Mouse (Mus musculus): Measurements from ENCODE around the gene Gm28048. TPM values are rescaled to one million over a fixed set of nuclear protein-coding genes. Genes with fewer than 3 reads are reported as not detected.

The Gm28048 gene
- total and polyA plus RNA-seq, 2 experiments, result 13.0 TPM; not detected in 1

- WGBS, result 84% methylated on average over 24 of the region's 24 CpGs
- no peak overlapping the region for H3K27ac ChIP-seq (replicated peaks; ENCODE audit: insufficient read depth, low read depth, low read length)
- TF ChIP-seq POLR2A (IDR thresholded peaks at IDR 0.05; ENCODE audit: extremely low read depth, insufficient read depth, low read length) (no peak), CTCF (IDR thresholded peaks at IDR 0.05; ENCODE audit: low read depth, low read length) (no peak)
- DNase-seq (ENCODE audit: extremely low read depth, low read depth, low spot score), result no peak
- H3K4me3 ChIP-seq (ENCODE audit: insufficient read depth, low read depth, low read length), result no peak overlapping the region; the same call in 1 of the 2 replicates
- H3K79me2 ChIP-seq (ENCODE audit: control insufficient read depth, insufficient read depth, low read length), result no peaks in the 10 kb centered on the region
- H3K36me3 ChIP-seq (ENCODE audit: control insufficient read depth, insufficient read depth, low read length), result peaks cover 2% of the 10 kb centered on the region; the same call in 1 of the 2 replicates
- H3K27me3 ChIP-seq (ENCODE audit: control insufficient read depth, insufficient read depth, low read length), result no peaks in the 10 kb centered on the region
- no peaks in the 10 kb centered on the region for H3K4me1 ChIP-seq (ENCODE audit: control insufficient read depth, insufficient read depth, low read length)
- H3K9ac ChIP-seq (ENCODE audit: low read depth, low read length), result no peak overlapping the region
Measured at GRCm38 (mm10) chr11:23020116-23020770, 38.4 kb upstream of the Gm28048 start.

GRCm38 (mm10) chr11:23017943-23018342 is 36.1 kb upstream of the Gm28048 start:
- Histone ChIP-seq H3K4me1 (ENCODE audit: control insufficient read depth, insufficient read depth, low read length) (no peaks in the 10 kb centered on the region), H3K27ac (replicated peaks; ENCODE audit: insufficient read depth, low read depth, low read length) (no peak overlapping the region), H3K36me3 (ENCODE audit: control insufficient read depth, insufficient read depth, low read length) (peaks cover 2% of the 10 kb centered on the region; the same call in 1 of the 2 replicates), H3K27me3 (ENCODE audit: control insufficient read depth, insufficient read depth, low read length) (no peaks in the 10 kb centered on the region), H3K4me3 (ENCODE audit: insufficient read depth, low read depth, low read length) (no peak overlapping the region), H3K79me2 (ENCODE audit: control insufficient read depth, insufficient read depth, low read length) (no peaks in the 10 kb centered on the region), H3K9ac (ENCODE audit: low read depth, low read length) (no peak overlapping the region)
- WGBS, result 94% methylated on average over 4 of the region's 4 CpGs
- no peak for DNase-seq (ENCODE audit: extremely low read depth, low read depth, low spot score)
- no peak for TF ChIP-seq CTCF (IDR thresholded peaks at IDR 0.05; ENCODE audit: low read depth, low read length)
- TF ChIP-seq POLR2A (IDR thresholded peaks at IDR 0.05; ENCODE audit: extremely low read depth, insufficient read depth, low read length), result no peak

- Histone ChIP-seq H3K4me1 (ENCODE audit: control insufficient read depth, insufficient read depth, low read length) (no peaks in the 10 kb centered on the region), H3K27ac (replicated peaks; ENCODE audit: insufficient read depth, low read depth, low read length) (no peak overlapping the region), H3K4me3 (ENCODE audit: insufficient read depth, low read depth, low read length) (no peak overlapping the region), H3K79me2 (ENCODE audit: control insufficient read depth, insufficient read depth, low read length) (no peaks in the 10 kb centered on the region), H3K9ac (ENCODE audit: low read depth, low read length) (no peak overlapping the region), H3K36me3 (ENCODE audit: control insufficient read depth, insufficient read depth, low read length) (peaks cover 2% of the 10 kb centered on the region; the same call in 1 of the 2 replicates), H3K27me3 (ENCODE audit: control insufficient read depth, insufficient read depth, low read length) (no peaks in the 10 kb centered on the region)
- no peak for DNase-seq (ENCODE audit: extremely low read depth, low read depth, low spot score)
- WGBS, result 83% methylated on average over 6 of the region's 6 CpGs
- TF ChIP-seq POLR2A (IDR thresholded peaks at IDR 0.05; ENCODE audit: extremely low read depth, insufficient read depth, low read length) (no peak), CTCF (IDR thresholded peaks at IDR 0.05; ENCODE audit: low read depth, low read length) (no peak)
Measured at GRCm38 (mm10) chr11:23014996-23015395, 33.1 kb upstream of the Gm28048 start.

GRCm38 (mm10) chr11:23013580-23014294 is 31.8 kb upstream of the Gm28048 start:
- WGBS, result 96% methylated on average over 4 of the region's 4 CpGs
- no peaks in the 10 kb centered on the region for H3K27me3 ChIP-seq (ENCODE audit: control insufficient read depth, insufficient read depth, low read length)
- H3K79me2 ChIP-seq (ENCODE audit: control insufficient read depth, insufficient read depth, low read length), result no peaks in the 10 kb centered on the region
- peak; percentile 28 for DNase-seq (ENCODE audit: extremely low read depth, low read depth, low spot score)
- TF ChIP-seq CTCF (IDR thresholded peaks at IDR 0.05; ENCODE audit: low read depth, low read length), result peak; percentile 62; the same call in 1 of the 2 replicates
- no peak for TF ChIP-seq POLR2A (IDR thresholded peaks at IDR 0.05; ENCODE audit: extremely low read depth, insufficient read depth, low read length)
- no peak overlapping the region for H3K4me3 ChIP-seq (ENCODE audit: insufficient read depth, low read depth, low read length)
- H3K27ac ChIP-seq (replicated peaks; ENCODE audit: insufficient read depth, low read depth, low read length), result no peak overlapping the region
- no peak overlapping the region for H3K9ac ChIP-seq (ENCODE audit: low read depth, low read length)
- no peaks in the 10 kb centered on the region for H3K4me1 ChIP-seq (ENCODE audit: control insufficient read depth, insufficient read depth, low read length)
- H3K36me3 ChIP-seq (ENCODE audit: control insufficient read depth, insufficient read depth, low read length), result peaks cover 2% of the 10 kb centered on the region; the same call in 1 of the 2 replicates

- 77% methylated on average over 1 of the region's 1 CpGs for WGBS
- Histone ChIP-seq H3K79me2 (ENCODE audit: control insufficient read depth, insufficient read depth, low read length) (no peaks in the 10 kb centered on the region), H3K4me1 (ENCODE audit: control insufficient read depth, insufficient read depth, low read length) (no peaks in the 10 kb centered on the region), H3K9ac (ENCODE audit: low read depth, low read length) (no peak overlapping the region), H3K27me3 (ENCODE audit: control insufficient read depth, insufficient read depth, low read length) (no peaks in the 10 kb centered on the region), H3K36me3 (ENCODE audit: control insufficient read depth, insufficient read depth, low read length) (no peaks in the 10 kb centered on the region), H3K4me3 (ENCODE audit: insufficient read depth, low read depth, low read length) (no peak overlapping the region), H3K27ac (replicated peaks; ENCODE audit: insufficient read depth, low read depth, low read length) (no peak overlapping the region)
- TF ChIP-seq CTCF (IDR thresholded peaks at IDR 0.05; ENCODE audit: low read depth, low read length) (no peak), POLR2A (IDR thresholded peaks at IDR 0.05; ENCODE audit: extremely low read depth, insufficient read depth, low read length) (no peak)
- no peak for DNase-seq (ENCODE audit: extremely low read depth, low read depth, low spot score)
Measured at GRCm38 (mm10) chr11:23013096-23013495, 31.2 kb upstream of the Gm28048 start.

- no peak overlapping the region for H3K9ac ChIP-seq (ENCODE audit: low read depth, low read length)
- DNase-seq (ENCODE audit: extremely low read depth, low read depth, low spot score), result no peak
- no peak overlapping the region for H3K27ac ChIP-seq (replicated peaks; ENCODE audit: insufficient read depth, low read depth, low read length)
- no peak overlapping the region for H3K4me3 ChIP-seq (ENCODE audit: insufficient read depth, low read depth, low read length)
- H3K36me3 ChIP-seq (ENCODE audit: control insufficient read depth, insufficient read depth, low read length), result peaks cover 10% of the 10 kb centered on the region
- WGBS, result 9% methylated on average over 4 of the region's 4 CpGs
- no peaks in the 10 kb centered on the region for H3K27me3 ChIP-seq (ENCODE audit: control insufficient read depth, insufficient read depth, low read length)
- H3K4me1 ChIP-seq (ENCODE audit: control insufficient read depth, insufficient read depth, low read length), result peaks cover 2% of the 10 kb centered on the region; the same call in 1 of the 2 replicates
- TF ChIP-seq CTCF (IDR thresholded peaks at IDR 0.05; ENCODE audit: low read depth, low read length) (no peak), POLR2A (IDR thresholded peaks at IDR 0.05; ENCODE audit: extremely low read depth, insufficient read depth, low read length) (no peak)
- H3K79me2 ChIP-seq (ENCODE audit: control insufficient read depth, insufficient read depth, low read length), result no peaks in the 10 kb centered on the region
Measured at GRCm38 (mm10) chr11:23008824-23009200, 26.9 kb upstream of the Gm28048 start.
